Mouse (Mus musculus): ENCODE results near the gene Syt13. TPM values are rescaled to one million over a fixed set of nuclear protein-coding genes. Genes with fewer than 3 reads are reported as not detected.

Syt13 gene
- total RNA-seq, 2 experiments from 2014 or later, result 1.1 to 3.9 TPM

DNA sequence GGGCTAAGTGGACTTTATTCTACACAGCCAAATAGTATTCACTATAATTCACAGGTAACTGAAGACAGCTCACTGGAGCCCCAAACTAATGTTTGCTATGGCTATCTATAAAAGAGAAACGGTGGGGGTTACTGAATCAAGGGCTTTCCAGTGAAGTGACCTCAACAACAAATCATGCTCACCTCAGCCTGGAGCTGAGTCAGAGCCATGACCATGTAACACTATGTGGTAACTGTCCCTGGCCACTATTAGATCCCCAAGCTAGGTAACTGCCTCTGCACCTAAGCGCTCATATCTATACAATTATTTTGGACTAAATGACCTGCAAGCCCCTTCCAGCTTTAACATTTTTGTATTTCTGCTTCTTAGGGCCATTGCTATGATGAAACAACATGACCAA, 42.0 kb downstream of the Syt13 start:
- no peak for DNase-seq (ENCODE audit: low spot score in 2 of 2)

DNA sequence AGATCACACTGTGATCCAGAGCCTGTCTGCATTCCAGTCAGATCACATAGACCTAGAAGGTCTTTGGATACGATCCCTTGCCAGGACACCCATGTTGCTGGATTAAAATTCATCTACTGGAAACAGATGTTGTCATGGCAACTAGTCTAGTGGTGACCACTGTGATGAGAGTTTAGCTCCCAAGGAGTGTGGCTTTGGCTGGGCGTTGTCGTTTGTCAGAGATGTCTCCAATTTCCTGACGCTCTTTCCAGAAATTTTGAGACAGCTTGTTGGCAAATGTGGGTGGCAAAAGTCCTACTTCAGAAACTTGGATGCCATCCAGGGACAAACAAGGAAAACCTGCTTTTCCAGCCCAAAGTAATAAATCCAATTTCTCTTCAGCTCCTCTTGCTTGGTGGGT, 43.7 kb downstream of the Syt13 start:
- no peak for DNase-seq (ENCODE audit: low spot score in 2 of 2)

DNA sequence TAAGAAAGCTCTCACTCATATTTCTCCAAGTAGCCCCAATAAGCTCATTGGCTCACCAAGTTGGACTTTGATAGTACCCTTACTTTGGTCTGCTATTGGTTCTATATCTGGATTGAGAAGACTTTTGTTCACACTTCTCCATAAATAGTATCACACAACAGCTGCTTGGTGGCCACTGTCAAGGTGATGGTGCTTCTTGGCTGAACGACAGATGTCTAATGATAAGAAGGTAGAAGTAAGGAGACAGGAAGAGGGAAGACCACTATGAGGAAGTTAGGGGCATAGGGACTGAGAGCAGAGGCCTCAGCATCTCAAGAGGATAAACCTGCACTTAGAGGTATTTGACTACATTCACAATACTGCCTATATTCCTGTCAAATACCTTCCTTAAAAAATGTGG, 49.4 kb downstream of the Syt13 start:
- DNase-seq (ENCODE audit: low spot score in 2 of 2), result no peak

DNA sequence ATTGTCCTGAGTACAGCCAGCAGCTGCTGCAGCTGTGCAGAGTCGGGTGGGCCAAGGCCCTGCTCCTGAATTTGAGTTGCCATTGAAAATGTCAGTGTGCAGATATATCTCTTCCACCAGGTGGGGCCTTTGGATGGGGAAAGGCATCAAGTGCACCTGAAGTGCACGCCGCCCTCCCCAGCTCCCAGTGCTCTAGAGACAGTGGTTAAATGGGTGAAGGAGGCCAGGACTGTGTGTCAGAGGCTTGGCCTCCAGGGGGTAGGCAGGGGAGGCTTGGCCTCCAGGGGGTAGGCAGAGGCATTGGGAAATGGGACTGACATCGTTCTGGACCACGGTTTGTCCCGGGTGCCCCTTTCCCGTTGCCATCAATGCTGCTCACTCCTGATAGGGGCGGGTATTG, 51.4 kb downstream of the Syt13 start:
- DNase-seq (ENCODE audit: low spot score in 2 of 2), result no peak

DNA sequence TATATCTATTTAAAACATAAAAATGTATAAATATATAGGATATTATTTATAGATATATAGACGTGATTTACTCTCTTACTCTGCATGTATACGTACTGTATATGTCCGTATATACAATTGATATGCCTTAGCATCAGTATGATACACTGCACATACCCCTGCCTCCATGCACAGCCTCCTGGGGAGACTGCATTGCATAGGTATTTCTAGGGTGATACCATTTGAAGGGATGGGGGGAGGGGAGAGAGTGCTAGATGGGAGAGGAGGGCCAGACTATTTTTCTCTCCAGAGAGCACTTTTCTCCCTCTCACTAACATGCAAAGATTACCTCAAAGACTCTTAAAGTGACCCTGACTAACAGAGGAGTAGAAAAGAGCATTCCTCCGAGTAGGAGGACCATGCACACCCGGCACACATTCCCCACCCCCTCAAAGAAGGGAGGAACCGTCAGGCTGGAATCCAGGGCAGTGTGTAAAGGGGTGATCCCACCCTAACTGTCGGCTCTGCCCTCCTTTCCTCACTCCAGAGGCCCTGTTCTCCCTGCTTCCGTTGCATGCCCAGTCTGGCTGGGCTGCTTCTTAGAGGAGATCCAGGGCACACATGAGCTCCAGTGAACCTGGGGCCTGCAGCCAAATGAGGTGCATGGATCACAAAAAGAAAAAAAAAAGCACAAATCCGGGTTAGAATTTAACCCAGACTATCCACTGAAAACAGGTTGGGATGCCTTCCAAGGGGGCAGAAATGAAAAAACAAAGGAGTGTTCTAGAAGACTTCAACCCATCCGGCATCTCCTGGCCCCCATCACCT, 52.3 kb downstream of the Syt13 start:
- DNase-seq (ENCODE audit: low spot score in 2 of 2), result no peak

DNA sequence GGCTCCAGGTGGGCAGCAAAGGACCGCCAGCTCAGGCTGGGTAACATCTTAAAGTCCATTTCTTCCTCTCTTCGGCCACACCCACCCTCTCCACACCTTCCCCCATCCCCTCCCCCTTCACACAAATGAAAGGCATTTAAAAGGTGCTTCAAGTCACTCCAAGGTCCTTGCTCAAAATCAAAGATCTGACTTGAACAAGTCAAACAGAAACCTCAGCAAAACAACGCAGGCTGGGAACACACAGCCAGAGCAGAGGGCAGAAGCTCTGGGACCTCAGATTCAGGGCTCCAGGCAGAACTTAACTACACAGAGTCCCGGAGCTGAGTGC, 52.9 kb downstream of the Syt13 start:
- no peak for DNase-seq (ENCODE audit: low spot score in 2 of 2)

DNA sequence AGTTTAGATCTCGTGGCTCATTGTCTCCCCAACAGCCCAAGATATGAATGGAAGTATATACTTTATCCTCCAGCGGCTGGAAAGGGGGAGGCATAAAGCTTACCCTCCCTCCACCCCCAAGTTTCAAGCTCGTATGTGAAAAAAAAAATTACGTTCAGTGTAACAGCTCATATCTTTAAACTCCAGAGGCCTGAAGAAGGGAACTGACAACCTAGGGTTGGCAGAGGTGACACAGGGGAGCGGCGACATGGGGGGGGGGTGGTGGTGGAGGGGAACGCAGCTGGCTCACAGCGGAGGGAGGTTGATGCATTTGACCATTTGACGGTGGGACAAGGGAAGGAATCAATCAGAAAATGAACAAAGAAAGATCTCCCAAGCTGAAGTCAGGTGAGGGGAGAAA, 56.2 kb downstream of the Syt13 start:
- DNase-seq (ENCODE audit: low spot score in 2 of 2), result no peak

DNA sequence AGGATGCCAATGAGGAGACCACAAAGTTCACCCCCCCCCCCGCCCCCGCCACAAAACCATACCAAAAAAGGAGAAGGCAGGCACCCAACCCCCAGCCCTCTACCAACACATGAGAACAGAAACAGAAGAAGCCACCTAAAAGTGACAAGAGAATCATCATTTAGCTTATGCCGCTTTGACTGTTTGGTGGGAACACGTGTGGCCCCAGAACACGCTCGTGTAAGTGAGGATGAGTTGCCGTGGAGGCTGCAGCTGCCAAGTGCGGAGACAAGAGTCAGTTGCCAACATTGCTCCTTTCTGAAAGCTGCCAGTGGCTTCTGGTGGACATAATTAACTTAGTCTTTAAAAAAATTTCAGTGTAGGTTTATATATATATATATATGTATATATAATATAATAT, 56.6 kb downstream of the Syt13 start:
- no peak for DNase-seq (ENCODE audit: low spot score in 2 of 2)

DNA sequence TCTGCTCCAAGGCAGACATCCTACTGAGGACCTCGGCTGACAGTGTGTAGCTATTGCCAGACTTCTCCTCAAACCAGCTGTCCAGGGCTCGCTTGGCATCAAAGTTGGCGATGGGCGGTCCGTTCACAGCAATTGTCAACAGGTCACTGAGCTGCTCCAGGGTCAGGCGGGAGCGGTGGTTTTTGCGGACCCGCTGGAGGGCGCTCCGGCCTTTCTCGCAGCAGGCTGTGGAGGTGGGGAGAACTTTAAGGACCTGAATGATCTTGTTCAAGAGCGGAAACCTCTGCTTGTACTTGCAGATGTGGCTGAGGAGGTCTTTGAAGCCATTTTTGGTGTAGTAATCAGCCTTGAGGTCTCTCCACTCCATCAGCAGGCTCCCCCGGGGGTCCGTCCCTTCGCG, 57.2 kb downstream of the Syt13 start:
- DNase-seq (ENCODE audit: low spot score in 2 of 2), result no peak

DNA sequence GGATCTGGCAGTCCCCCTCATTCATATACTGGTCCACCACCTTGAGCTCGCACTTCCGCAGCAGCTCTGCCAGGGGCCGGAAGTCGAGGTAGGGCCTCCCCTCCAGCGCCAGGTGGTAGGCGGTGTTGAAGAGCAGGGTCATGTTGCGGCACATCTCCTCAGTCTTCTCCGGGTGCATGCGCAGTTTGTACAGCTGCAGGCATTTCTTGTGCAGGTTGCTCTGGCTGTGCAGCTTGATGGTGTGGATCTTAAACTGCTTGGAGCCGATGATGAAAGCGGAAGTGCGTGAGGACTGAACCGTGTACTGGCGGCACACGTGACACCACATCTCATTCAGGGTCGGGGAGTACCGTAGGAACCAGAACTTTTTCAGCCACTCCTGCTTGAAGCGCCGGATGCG, 58.7 kb downstream of the Syt13 start:
- DNase-seq (ENCODE audit: low spot score in 2 of 2), result no peak

DNA sequence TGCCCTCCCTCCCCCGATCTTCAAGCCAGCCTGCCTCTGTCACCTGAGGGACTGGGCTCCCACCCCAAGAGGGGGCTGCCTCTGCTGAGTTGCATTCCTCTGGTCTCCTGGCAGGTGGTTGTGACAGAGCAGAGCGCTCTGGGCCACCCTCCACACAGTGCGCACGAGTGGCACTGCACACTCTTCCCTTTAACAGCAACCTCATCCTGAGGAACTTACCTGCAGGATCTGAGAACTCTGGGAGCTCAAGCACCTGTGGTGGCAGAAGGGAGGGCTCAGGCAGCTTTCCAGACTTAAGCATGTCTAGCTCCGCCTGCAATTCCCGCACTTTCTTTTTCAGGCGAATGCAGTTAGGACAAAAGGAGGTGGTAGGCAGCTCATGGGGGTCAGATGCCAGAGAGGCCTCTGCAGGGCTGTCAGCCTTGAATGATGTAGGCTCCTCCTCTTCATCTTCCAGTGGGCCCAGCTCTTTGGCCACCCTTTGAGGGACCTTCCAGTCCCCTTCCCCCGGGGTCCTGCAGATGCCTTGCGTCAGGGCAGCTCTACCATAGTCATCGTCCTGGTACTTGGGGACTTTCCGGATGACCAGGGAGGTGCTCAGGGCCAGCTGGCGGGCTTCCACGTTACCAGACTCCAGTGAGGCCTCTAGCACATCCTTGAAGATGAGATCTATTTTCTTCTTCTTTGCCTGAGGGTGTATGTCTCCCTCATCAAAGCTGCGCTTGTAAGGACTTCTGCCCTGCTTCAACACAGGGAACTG, 60.3 kb downstream of the Syt13 start:
- DNase-seq (ENCODE audit: low spot score in 2 of 2), result no peak

DNA sequence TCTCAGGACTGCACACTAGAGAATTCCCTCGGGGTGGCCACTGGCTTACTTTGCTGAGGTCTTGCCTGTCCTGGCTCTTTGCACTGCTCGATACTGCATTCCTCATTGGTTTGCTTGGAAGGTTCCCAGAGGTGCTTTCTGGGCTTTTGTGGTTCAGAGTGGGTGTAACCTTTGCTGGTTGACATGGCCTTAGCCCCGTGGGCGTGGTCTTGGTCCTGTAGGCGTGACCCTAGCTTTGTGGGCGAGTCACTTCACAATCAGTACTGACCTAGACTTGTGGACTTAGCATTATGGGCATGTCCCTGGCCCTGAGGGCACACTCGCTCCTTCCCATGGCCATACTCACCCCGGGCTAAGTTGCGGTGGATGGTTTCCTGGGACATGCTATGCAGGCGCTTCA, 65.3 kb downstream of the Syt13 start:
- DNase-seq (ENCODE audit: low spot score in 2 of 2), result no peak

DNA sequence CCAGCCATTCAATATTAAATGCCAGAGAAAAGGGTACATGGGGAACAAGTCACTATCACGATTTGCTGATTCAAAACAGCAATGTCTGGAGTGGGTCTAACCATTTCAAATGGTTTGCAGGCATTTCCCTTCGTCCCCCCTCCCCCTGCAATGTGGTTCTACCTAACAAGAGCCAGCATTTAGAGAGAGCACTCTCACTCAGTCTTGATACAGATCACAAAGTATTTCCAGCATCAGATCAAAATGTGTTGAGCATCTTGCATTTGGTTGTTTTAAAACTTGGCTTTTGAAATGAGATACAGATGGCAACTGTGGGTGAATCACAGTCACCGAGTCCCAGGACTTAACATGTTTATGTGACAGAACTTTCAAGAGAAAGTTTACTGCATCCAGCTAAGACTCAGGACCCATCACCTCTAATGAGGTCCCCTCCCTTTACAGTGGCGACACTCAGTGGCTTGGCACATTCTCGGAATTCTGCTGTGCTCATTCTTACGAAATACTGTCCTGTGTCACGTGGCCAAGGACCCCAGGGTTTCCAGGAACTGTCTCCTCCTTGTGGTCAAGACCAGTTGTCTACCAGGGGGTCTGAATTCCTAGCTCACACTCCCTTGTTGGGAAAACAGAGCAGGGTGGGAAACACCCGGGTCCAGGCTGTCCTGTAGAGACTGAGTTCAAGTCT, 67.8 kb downstream of the Syt13 start:
- no peak for DNase-seq (ENCODE audit: low spot score in 2 of 2)

DNA sequence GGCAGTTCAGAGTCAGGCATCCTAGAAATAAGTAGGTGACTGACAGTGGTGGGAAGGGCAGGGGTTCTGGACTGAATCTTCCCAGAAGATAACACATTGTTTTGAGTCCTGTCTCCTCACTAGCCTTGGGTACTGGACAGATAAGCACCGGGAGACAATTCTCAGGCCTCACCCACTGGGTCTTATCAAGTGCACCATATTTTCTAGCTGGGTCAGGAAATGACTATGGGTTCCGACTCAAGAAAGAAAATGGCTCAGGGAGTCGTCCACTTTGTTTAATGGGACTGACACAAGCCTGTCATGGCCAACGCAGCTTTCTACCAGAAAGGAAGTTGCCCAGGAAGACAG, 68.3 kb downstream of the Syt13 start:
- DNase-seq (ENCODE audit: low spot score in 2 of 2), result no peak

DNA sequence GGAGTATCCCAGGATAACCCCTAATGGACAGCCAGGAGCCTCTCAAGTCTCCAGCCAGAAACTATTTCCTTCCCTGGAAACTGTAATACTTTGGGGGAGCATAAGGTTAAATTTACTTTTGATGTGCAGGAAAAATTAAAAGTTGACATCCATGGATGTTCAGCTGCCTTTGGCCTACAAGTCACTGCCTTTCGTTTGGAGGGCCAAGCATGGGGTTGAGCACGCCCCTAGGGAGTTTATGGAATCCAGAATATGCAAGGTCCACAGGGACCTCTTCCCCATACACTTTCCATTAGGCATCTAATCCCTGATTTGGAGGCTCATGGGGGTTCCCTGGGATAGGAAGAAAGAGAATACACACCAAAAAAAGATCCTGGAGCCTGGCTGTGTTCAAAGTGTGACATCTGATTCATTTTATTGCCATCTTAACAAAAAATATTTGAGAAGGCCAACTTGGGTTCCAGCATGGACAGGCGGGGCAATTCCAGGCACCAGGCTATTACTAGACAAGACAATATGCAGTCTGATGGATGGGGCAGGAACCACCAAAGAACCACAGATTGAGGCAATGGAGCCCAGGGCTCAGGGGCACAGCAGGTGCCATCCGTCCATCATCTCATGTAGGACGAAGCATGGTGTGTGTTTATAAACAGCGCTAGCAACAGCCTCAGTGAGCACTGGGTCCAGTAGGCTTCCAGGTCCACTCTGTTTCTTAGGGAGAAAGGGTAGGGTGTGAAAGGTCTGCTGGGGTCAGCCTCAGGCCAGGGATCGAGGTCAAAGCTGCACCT, 69.6 kb downstream of the Syt13 start:
- DNase-seq (ENCODE audit: low spot score in 2 of 2), result no peak

DNA sequence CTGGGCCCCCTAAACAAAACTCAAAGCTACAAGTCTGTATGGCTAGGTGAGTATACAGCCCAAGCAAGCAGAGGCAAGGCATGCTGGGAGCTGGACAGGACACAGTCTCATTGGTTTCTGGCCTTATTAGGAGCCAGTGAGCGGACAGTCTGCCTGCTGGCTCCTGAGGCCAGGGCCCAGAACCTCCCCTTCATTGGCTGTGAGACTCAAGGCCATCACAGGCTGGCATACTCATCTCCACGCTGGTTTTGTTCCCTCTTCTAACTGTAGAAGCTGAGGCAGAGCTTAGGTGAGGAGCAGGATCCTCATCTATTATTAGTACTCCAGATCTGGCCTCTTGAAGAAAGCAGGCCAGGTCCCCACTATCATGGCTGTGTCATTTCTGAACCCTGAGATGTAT, 70.3 kb downstream of the Syt13 start:
- DNase-seq (ENCODE audit: low spot score in 2 of 2), result no peak

DNA sequence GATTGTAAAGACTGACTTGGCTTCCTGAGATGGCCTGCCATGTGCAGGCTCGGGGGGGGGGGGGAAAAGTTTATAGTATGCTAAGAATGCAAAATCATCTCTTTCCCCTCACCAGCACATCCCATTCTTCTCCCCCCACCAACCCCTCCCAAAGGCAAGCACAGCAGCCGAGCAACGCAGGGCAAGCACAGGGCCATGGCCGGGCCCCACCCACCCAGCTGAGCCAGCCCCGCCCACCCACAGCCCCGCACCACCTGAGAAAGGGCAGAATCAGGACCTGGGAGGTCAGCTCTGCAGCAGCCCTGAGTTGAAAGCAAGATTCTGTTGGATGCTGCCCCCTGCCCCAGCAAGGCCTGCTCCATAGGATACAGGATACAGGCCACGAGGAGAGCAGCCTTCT, 70.7 kb downstream of the Syt13 start:
- DNase-seq (ENCODE audit: low spot score in 2 of 2), result no peak

DNA sequence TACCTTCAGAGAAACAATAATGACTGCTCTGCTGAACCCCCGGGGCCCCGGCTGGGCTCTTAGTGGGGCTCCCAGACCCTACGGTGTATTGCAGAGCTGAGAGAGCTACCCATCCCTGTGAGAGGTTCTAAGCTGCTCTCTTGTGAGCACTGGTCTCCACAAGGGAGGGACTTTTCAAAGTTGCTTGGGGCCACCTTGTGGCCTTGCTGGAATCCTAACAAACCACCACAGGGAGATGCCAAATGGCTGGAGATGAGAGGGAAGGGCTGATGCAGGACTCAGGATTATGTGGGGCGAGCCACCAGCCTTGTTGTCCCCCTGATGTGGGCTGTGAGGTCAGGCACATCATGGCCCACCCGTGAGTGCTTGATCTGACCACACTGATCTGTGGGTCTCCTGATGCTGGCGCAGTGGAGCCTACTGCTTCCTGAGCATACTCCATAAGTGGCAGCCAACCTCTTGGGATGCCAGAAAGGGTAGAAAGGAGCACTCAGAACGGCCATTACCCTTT, 72.3 kb downstream of the Syt13 start:
- DNase-seq (ENCODE audit: low spot score in 2 of 2), result no peak

DNA sequence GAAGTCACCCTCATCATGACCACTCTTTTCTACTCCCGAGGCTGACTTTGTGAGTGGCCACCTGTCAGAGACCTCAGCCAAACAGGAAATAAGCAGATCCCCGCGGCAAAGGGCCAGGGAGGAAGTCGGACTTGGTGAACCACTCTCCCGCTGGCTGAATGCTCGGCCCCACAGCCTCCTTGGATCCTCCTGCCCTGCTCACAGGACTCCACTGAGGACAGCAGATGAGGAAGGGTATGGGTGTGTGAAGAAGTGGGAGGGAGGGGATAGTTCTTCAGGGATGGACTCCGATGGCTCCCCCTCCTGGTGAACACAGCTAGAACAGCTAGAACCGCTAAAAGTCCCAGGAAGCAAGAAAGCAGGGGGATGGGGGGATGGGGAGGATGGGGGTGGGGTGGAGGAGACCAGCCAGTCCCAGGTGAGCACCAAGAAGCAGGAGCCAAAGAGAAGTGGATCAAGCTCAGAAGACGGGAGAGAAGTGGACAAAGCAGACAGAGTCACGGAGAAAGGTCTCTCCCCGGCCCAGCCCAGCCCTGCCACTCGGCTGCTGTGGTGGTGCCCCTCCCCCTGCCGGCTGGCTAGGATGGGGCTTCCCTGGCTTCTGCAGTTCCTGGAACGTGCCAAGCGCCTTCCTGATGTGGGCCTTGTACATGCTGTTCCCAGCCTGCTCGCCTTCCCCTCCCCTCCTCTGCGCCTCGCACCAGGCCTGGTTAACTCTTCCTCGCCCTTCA, 73.2 kb downstream of the Syt13 start:
- DNase-seq (ENCODE audit: low spot score in 2 of 2), result no peak

DNA sequence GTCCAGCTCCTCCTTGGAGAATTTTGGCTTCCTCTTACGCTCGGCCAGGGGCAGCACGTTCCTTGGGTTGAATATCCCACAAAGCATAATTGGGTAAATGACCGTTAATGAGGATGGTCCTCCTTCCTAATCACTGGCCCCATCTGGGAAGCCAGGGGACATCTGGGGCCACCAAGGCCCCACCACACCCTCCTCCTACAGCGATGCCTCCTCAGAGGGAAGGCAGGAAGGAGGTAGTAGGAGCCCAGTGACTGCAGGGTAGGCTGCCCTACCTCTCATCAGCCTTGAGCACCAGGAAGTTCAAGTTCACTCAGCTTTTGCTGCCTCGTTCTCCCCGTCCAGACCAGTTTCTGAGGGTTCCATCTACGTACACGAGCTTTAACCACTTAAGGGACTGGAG, 74.7 kb downstream of the Syt13 start:
- DNase-seq (ENCODE audit: low spot score in 2 of 2), result no peak

DNA sequence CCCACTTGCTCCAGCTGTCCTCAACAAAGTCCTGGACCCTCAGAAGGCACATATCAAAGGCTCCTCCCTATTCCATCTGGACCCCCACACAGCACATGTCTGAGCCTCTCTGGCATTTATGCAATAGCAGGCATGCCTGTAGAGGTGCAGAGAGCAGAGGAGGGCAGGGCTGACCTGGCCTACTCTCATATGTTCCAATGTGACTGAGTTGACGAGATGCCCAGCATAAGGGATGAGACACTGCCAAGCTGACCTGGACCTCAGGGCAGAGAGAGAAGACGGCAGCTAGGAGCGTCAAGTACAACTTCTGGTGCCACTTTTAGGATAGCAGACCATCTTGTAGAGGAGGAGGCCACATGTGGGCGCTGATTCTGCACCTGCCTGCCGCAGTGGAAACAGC, 77.1 kb downstream of the Syt13 start:
- no peak for DNase-seq (ENCODE audit: low spot score in 2 of 2)
